Mouse (Mus musculus): ENCODE data around the gene Uqcrfs1. TPM values are rescaled to one million over a fixed set of nuclear protein-coding genes. Genes with fewer than 3 reads are reported as not detected.

Gene Uqcrfs1
- total and polyA plus RNA-seq, 3 experiments, result 154 to 292 (median 173) TPM

GRCm38 (mm10) chr13:30560603-30561002, 15.4 kb upstream of the Uqcrfs1 start (continued):
- no peak for TF ChIP-seq MEF2A (IDR thresholded peaks at IDR 0.05; ENCODE audit: borderline replicate concordance, low read depth, low read length)

GRCm38 (mm10) chr13:30560052-30560451, 14.9 kb upstream of the Uqcrfs1 start:
- H3K4me3 ChIP-seq (replicated peaks in 1 of 3; ENCODE audit: low read depth in 2 of 3, low read length in 2 of 3, poor library complexity in 1 of 3), result no peak overlapping the region
- in situ Hi-C loops (cut with MboI; ENCODE audit: low pct_ligation_motif_present, low pct_unique_long_range_greater_than_20kb, low sequenced_read_pairs) (loop anchor here (10.0 to 25.0 kb wide), 3 partner anchors 645 to 1077 kb away; partner anchors contain the start of gene Foxf2), dilution Hi-C loops (cut with MboI; ENCODE audit: extremely low pct_ligation_motif_present, extremely low pct_unique_long_range_greater_than_20kb, low sequenced_read_pairs) (no loop called here)
- H3K36me3 ChIP-seq (replicated peaks in 1 of 2; ENCODE audit: control insufficient read depth in 1 of 2, insufficient read depth in 1 of 2, low read length in 1 of 2), result no peaks in the 10 kb centered on the region
- DNase-seq (ENCODE audit: extremely low read depth), result no peak
- no peaks in the 10 kb centered on the region for H3K9me3 ChIP-seq (replicated peaks; ENCODE audit: low read length)
- H3K9ac ChIP-seq (ENCODE audit: insufficient read depth, low read depth), result no peak overlapping the region
- no peaks in the 10 kb centered on the region for H3K79me2 ChIP-seq (replicated peaks; ENCODE audit: control insufficient read depth, extremely low read depth, insufficient read depth, poor library complexity, severe bottlenecking)
- TF ChIP-seq ETS1 (conservative IDR thresholded peaks at IDR 0.05; ENCODE audit: low read depth, low read length) (peak; percentile 39), IRF4 (IDR thresholded peaks at IDR 0.05; ENCODE audit: low read depth, low read length) (peak; percentile 78; the same call in 1 of the 2 replicates), EP300 (IDR thresholded peaks at IDR 0.05; ENCODE audit: low read length) (peak; percentile 79), MEF2A (IDR thresholded peaks at IDR 0.05; ENCODE audit: borderline replicate concordance, low read depth, low read length) (peak; percentile 73), TCF12 (IDR thresholded peaks at IDR 0.05; ENCODE audit: low read depth, low read length) (0 out of 2 replicates have a peak, but pooled peaks have one; percentile 61), CTCF (conservative IDR thresholded peaks at IDR 0.05 in 1 of 2, IDR thresholded peaks at IDR 0.05 in 1 of 2; ENCODE audit: low read depth in 2 of 2, low read length in 2 of 2) (no peak), BHLHE40 (IDR thresholded peaks at IDR 0.05; ENCODE audit: low read depth, low read length) (peak; percentile 75), TBP (conservative IDR thresholded peaks at IDR 0.05; ENCODE audit: low read depth, low read length) (0 out of 2 replicates have a peak, but pooled peaks have one; percentile 35), HCFC1 (IDR thresholded peaks at IDR 0.05; ENCODE audit: low read depth, low read length) (no peak), RCOR1 (conservative IDR thresholded peaks at IDR 0.05; ENCODE audit: low read depth, low read length) (no peak)
- H3K4me1 ChIP-seq (ENCODE audit: control insufficient read depth in 1 of 2, insufficient read depth in 2 of 2), result peaks cover 35 to 89% of the 10 kb centered on the region in 2 experiments
- H3K4me2 ChIP-seq (ENCODE audit: insufficient read depth, low read depth, poor library complexity, severe bottlenecking), result peak overlapping the region; percentile 68
- H3K27me3 ChIP-seq (replicated peaks), result no peaks in the 10 kb centered on the region
- peak overlapping the region; percentile 67 for H3K27ac ChIP-seq (ENCODE audit: insufficient read depth, low read depth)

- Histone ChIP-seq H3K79me2 (replicated peaks; ENCODE audit: control insufficient read depth, extremely low read depth, insufficient read depth, poor library complexity, severe bottlenecking) (no peaks in the 10 kb centered on the region), H3K27ac (ENCODE audit: insufficient read depth, low read depth) (peak overlapping the region; percentile 34; the same call in 1 of the 2 replicates), H3K9me3 (replicated peaks; ENCODE audit: low read length) (no peaks in the 10 kb centered on the region), H3K4me1 (ENCODE audit: control insufficient read depth in 1 of 2, insufficient read depth in 2 of 2) (peaks cover 34 to 84% of the 10 kb centered on the region in 2 experiments), H3K4me2 (ENCODE audit: insufficient read depth, low read depth, poor library complexity, severe bottlenecking) (peak overlapping the region; percentile 32), H3K27me3 (replicated peaks) (no peaks in the 10 kb centered on the region), H3K36me3 (replicated peaks in 1 of 2; ENCODE audit: control insufficient read depth in 1 of 2, insufficient read depth in 1 of 2, low read length in 1 of 2) (no peaks in the 10 kb centered on the region), H3K4me3 (replicated peaks in 1 of 3; ENCODE audit: low read depth in 2 of 3, low read length in 2 of 3, poor library complexity in 1 of 3) (no peak overlapping the region), H3K9ac (ENCODE audit: insufficient read depth, low read depth) (peak overlapping the region; percentile 15; the same call in 1 of the 2 replicates)
- DNase-seq (ENCODE audit: extremely low read depth), result no peak
- dilution Hi-C loops (cut with MboI; ENCODE audit: extremely low pct_ligation_motif_present, extremely low pct_unique_long_range_greater_than_20kb, low sequenced_read_pairs), result no loop called here
- in situ Hi-C loops (cut with MboI; ENCODE audit: low pct_ligation_motif_present, low pct_unique_long_range_greater_than_20kb, low sequenced_read_pairs), result loop anchor here (10.0 to 25.0 kb wide), 5 partner anchors 327 to 1080 kb away; partner anchors contain the start of gene Foxf2
- TF ChIP-seq USF2 (conservative IDR thresholded peaks at IDR 0.05; ENCODE audit: low read depth, low read length), result no peak
- no peak for TF ChIP-seq PAX5 (IDR thresholded peaks at IDR 0.05; ENCODE audit: low read length)
- TF ChIP-seq TCF12 (IDR thresholded peaks at IDR 0.05; ENCODE audit: low read depth, low read length), result peak; percentile 76
- no peak for TF ChIP-seq CTCF (conservative IDR thresholded peaks at IDR 0.05 in 1 of 2, IDR thresholded peaks at IDR 0.05 in 1 of 2; ENCODE audit: low read depth in 2 of 2, low read length in 2 of 2)
- no peak for TF ChIP-seq POLR2A (IDR thresholded peaks at IDR 0.05; ENCODE audit: low read depth, low read length)
- TF ChIP-seq TBP (conservative IDR thresholded peaks at IDR 0.05; ENCODE audit: low read depth, low read length), result no peak
- TF ChIP-seq GABPA (IDR thresholded peaks at IDR 0.05; ENCODE audit: insufficient replicate concordance, low read depth, low read length), result no peak
- TF ChIP-seq NELFE (IDR thresholded peaks at IDR 0.05; ENCODE audit: low read depth, low read length), result no peak
- no peak for TF ChIP-seq JUND (conservative IDR thresholded peaks at IDR 0.05; ENCODE audit: low read depth, low read length)
- no peak for TF ChIP-seq CHD1 (IDR thresholded peaks at IDR 0.05; ENCODE audit: low read depth, low read length)
- TF ChIP-seq CHD2 (IDR thresholded peaks at IDR 0.05; ENCODE audit: low read length), result 0 out of 2 replicates have a peak, but pooled peaks have one; percentile 43
- peak; percentile 46; the same call in 1 of the 2 replicates for TF ChIP-seq ETS1 (conservative IDR thresholded peaks at IDR 0.05; ENCODE audit: low read depth, low read length)
- no peak for TF ChIP-seq RAD21 (IDR thresholded peaks at IDR 0.05; ENCODE audit: low read depth, low read length)
- TF ChIP-seq NRF1 (IDR thresholded peaks at IDR 0.05; ENCODE audit: low read depth, low read length), result no peak
- no peak for TF ChIP-seq E2F4 (IDR thresholded peaks at IDR 0.05; ENCODE audit: insufficient replicate concordance, low read depth, low read length)
- peak; percentile 73; the same call in 1 of the 2 replicates for TF ChIP-seq MEF2A (IDR thresholded peaks at IDR 0.05; ENCODE audit: borderline replicate concordance, low read depth, low read length)
- TF ChIP-seq ELF1 (IDR thresholded peaks at IDR 0.05; ENCODE audit: low read depth, low read length), result no peak
- TF ChIP-seq ZNF384 (IDR thresholded peaks at IDR 0.05; ENCODE audit: low read depth, low read length), result no peak
- TF ChIP-seq SMC3 (IDR thresholded peaks at IDR 0.05; ENCODE audit: low read depth, low read length), result no peak
- peak; percentile 48; the same call in 1 of the 2 replicates for TF ChIP-seq BHLHE40 (IDR thresholded peaks at IDR 0.05; ENCODE audit: low read depth, low read length)
- TF ChIP-seq JUN (IDR thresholded peaks at IDR 0.05; ENCODE audit: insufficient read depth, low read depth, low read length), result no peak
- no peak for TF ChIP-seq KAT2A (IDR thresholded peaks at IDR 0.05; ENCODE audit: insufficient replicate concordance, low read length)
- no peak for TF ChIP-seq POLR2AphosphoS2 (IDR thresholded peaks at IDR 0.05; ENCODE audit: low read depth, low read length)
- TF ChIP-seq ZC3H11A (IDR thresholded peaks at IDR 0.05; ENCODE audit: low read depth, low read length), result no peak
Measured at GRCm38 (mm10) chr13:30557751-30558150, 12.6 kb upstream of the Uqcrfs1 start.

Measured in CH12.LX (cell line).